Mouse (Mus musculus) heart, embryonic 11.5 days (tissue): ENCODE measurements at regions not wholly inside any gene's neighbourhood (a gene's known extent, or its start where the extent isn't known, plus 50 kb on each side); places are given as distances from the start of the nearest gene placed in this dataset.

Source experiments
- ATAC-seq: fragments of 200-750 bp; cut with Nextera tagmentation; replicated peaks from 2 replicates; pipeline ENCODE4 v1.8.0; 2017; ENCODE audit warnings: moderate library complexity; ENCODE audit not compliant: insufficient number of reproducible peaks, low FRiP score, low TSS enrichment
- H3K27ac ChIP-seq: fragments of 300-500 bp; sonication (generic); 2 replicates; pipeline ENCODE4 v1.5.1; 2014; ENCODE audit warnings: mild to moderate bottlenecking, low read depth, low read length
- H3K27me3 ChIP-seq: fragments of 300-500 bp; sonication (generic); 2 replicates; pipeline ENCODE4 v1.6.1; 2014; ENCODE audit warnings: mild to moderate bottlenecking, low read length, mixed read lengths; ENCODE audit not compliant: control insufficient read depth, insufficient read depth
- H3K36me3 ChIP-seq: fragments of 300-500 bp; sonication (generic); 2 replicates; pipeline ENCODE4 v1.6.1; 2014; ENCODE audit warnings: mild to moderate bottlenecking, low read length, moderate library complexity, mixed read lengths; ENCODE audit not compliant: control insufficient read depth, insufficient read depth
- H3K4me1 ChIP-seq: fragments of 300-500 bp; sonication (generic); 2 replicates; pipeline ENCODE4 v1.6.1; 2014; ENCODE audit warnings: low read length; ENCODE audit not compliant: control insufficient read depth, insufficient read depth
- H3K4me2 ChIP-seq: fragments of 300-500 bp; sonication (generic); 2 replicates; pipeline ENCODE4 v1.6.1; 2014; ENCODE audit warnings: mild to moderate bottlenecking, moderate library complexity
- H3K4me3 ChIP-seq: fragments of 300-500 bp; sonication (generic); 2 replicates; pipeline ENCODE4 v1.5.1; 2014; ENCODE audit warnings: low read depth, low read length
- H3K9ac ChIP-seq: fragments of 300-500 bp; sonication (generic); 2 replicates; pipeline ENCODE4 v1.6.1; 2014; ENCODE audit warnings: mild to moderate bottlenecking, low read depth, low read length, moderate library complexity
- H3K9me3 ChIP-seq: fragments of 300-500 bp; sonication (generic); replicated peaks from 2 replicates; pipeline ENCODE4 v1.6.1; 2016; ENCODE audit warnings: low read length; ENCODE audit not compliant: control insufficient read depth
- WGBS: fragments of 180-500 bp; shearing (Covaris S2); extraction: QIAGEN DNeasy Blood & Tissue Kit; methylation state at CpG from one replicate; pipeline ENCODE4 v1.1.7; 2014; ENCODE audit not compliant: insufficient replicate concordance; 5-methylcytosine and 5-hydroxymethylcytosine counted together

- Histone ChIP-seq H3K36me3 (no peaks in the 10 kb centered on the region), H3K27ac (no peak overlapping the region), H3K4me1 (no peaks in the 10 kb centered on the region), H3K4me2 (no peak overlapping the region), H3K27me3 (no peaks in the 10 kb centered on the region), H3K9ac (no peak overlapping the region), H3K9me3 (no peaks in the 10 kb centered on the region), H3K4me3 (no peak overlapping the region)
- ATAC-seq = no peak
- 75% methylated on average over 3 of the region's 3 CpGs for WGBS
Observed at GRCm38 (mm10) chr3:60138319-60138718, 56.6 kb downstream of the Sucnr1 start.

GRCm38 (mm10) chr3:60159865-60160264 is 78.2 kb downstream of the Sucnr1 start:
- Histone ChIP-seq H3K4me2 (no peak overlapping the region), H3K27ac (no peak overlapping the region), H3K27me3 (no peaks in the 10 kb centered on the region), H3K36me3 (no peaks in the 10 kb centered on the region), H3K4me3 (no peak overlapping the region), H3K9ac (no peak overlapping the region), H3K9me3 (no peaks in the 10 kb centered on the region), H3K4me1 (no peaks in the 10 kb centered on the region)
- WGBS = 77% methylated on average over 3 of the region's 3 CpGs
- no peak for ATAC-seq

GRCm38 (mm10) chr3:60167633-60168032 is 86.0 kb downstream of the Sucnr1 start:
- Histone ChIP-seq H3K9me3 (no peaks in the 10 kb centered on the region), H3K27me3 (no peaks in the 10 kb centered on the region), H3K4me3 (no peak overlapping the region), H3K36me3 (no peaks in the 10 kb centered on the region), H3K27ac (no peak overlapping the region), H3K9ac (no peak overlapping the region), H3K4me2 (no peak overlapping the region), H3K4me1 (peaks cover 6% of the 10 kb centered on the region)
- no peak for ATAC-seq
- WGBS = 88% methylated on average over 3 of the region's 3 CpGs

- Histone ChIP-seq H3K9me3 (no peaks in the 10 kb centered on the region), H3K36me3 (no peaks in the 10 kb centered on the region), H3K4me3 (no peak overlapping the region), H3K9ac (no peak overlapping the region), H3K4me1 (peaks cover 6% of the 10 kb centered on the region), H3K4me2 (no peak overlapping the region), H3K27me3 (no peaks in the 10 kb centered on the region), H3K27ac (no peak overlapping the region)
- no peak for ATAC-seq
- 41% methylated on average over 2 of the region's 2 CpGs for WGBS
Observed at GRCm38 (mm10) chr3:60168135-60168926, 86.7 kb downstream of the Sucnr1 start.

- Histone ChIP-seq H3K27me3 (no peaks in the 10 kb centered on the region), H3K9ac (no peak overlapping the region), H3K9me3 (no peaks in the 10 kb centered on the region), H3K36me3 (no peaks in the 10 kb centered on the region), H3K4me2 (no peak overlapping the region), H3K4me3 (no peak overlapping the region), H3K27ac (no peak overlapping the region), H3K4me1 (peaks cover 6% of the 10 kb centered on the region)
- no peak for ATAC-seq
Observed at GRCm38 (mm10) chr3:60169606-60170005, 87.9 kb downstream of the Sucnr1 start.

DNA sequence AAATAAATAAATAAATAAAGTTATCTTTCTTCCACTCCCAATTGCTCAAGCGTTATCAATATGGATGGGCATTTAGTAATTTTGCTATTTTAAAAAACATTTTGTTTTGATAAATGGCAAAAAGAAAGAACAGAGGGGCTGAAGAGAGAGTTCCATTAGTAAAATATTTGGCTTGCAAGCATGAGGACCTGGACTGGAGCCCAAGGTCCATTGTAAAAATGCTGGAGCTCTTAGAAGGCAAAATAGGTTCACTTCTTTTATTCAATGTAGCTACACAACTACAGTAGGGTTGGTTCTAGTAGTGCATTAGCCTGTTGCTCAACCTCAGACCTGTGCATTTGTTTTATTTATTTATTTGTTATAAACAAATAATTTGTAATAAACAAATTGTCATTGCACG is 102.8 kb downstream of the Sucnr1 start:
- Histone ChIP-seq H3K9ac (no peak overlapping the region), H3K4me2 (no peak overlapping the region), H3K27me3 (no peaks in the 10 kb centered on the region), H3K4me3 (no peak overlapping the region), H3K4me1 (no peaks in the 10 kb centered on the region), H3K36me3 (no peaks in the 10 kb centered on the region), H3K27ac (no peak overlapping the region), H3K9me3 (no peaks in the 10 kb centered on the region)
- ATAC-seq = no peak
- WGBS = 89% methylated on average over 2 of the region's 2 CpGs

DNA sequence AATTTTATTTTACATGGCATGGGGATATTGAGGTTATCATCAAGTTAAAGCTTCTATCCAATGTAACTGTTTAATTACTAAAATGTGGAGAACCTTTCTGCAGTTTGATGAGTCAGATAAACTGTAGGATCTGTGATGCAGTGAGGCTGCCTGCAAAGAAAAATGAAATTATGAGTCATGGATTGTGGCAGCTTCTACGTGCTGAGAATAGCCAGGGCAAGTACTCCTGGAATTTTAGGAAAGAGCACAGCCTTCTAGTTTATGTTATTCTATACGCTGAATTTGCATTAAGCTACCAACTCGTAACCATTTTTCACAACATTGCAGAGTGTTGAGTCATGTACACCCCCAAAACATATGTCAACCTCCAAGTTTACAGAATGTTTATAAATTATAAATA is 114.4 kb downstream of the Sucnr1 start:
- H3K4me2 ChIP-seq = no peak overlapping the region
- WGBS = 81% methylated on average over 3 of the region's 3 CpGs
- H3K27ac ChIP-seq = no peak overlapping the region
- H3K27me3 ChIP-seq = no peaks in the 10 kb centered on the region
- H3K9ac ChIP-seq = no peak overlapping the region
- no peak overlapping the region for H3K4me3 ChIP-seq
- no peak for ATAC-seq
- H3K9me3 ChIP-seq = no peaks in the 10 kb centered on the region
- no peaks in the 10 kb centered on the region for H3K36me3 ChIP-seq
- no peaks in the 10 kb centered on the region for H3K4me1 ChIP-seq

- ATAC-seq = no peak
- Histone ChIP-seq H3K9me3 (no peaks in the 10 kb centered on the region), H3K4me2 (no peak overlapping the region), H3K27me3 (no peaks in the 10 kb centered on the region), H3K36me3 (no peaks in the 10 kb centered on the region), H3K4me1 (no peaks in the 10 kb centered on the region), H3K27ac (no peak overlapping the region), H3K4me3 (no peak overlapping the region), H3K9ac (no peak overlapping the region)
- 86% methylated on average over 1 of the region's 1 CpGs for WGBS
Observed at GRCm38 (mm10) chr3:60207936-60208335, 126.3 kb downstream of the Sucnr1 start.

GRCm38 (mm10) chr3:60218938-60219337 is 137.3 kb downstream of the Sucnr1 start:
- Histone ChIP-seq H3K4me3 (no peak overlapping the region), H3K4me1 (no peaks in the 10 kb centered on the region), H3K27ac (no peak overlapping the region), H3K36me3 (no peaks in the 10 kb centered on the region), H3K9me3 (no peaks in the 10 kb centered on the region), H3K4me2 (no peak overlapping the region), H3K27me3 (no peaks in the 10 kb centered on the region), H3K9ac (no peak overlapping the region)
- WGBS = 58% methylated on average over 3 of the region's 3 CpGs
- no peak for ATAC-seq
